Mouse (Mus musculus) inflammation-experienced regulatory T-cells, adult 6 months (primary cell): ENCODE data around the gene Unc119b. TPM values are rescaled to one million over a fixed set of nuclear protein-coding genes. Genes with fewer than 3 reads are reported as not detected.
"Not testable (repeated sequence)": the region's sequence is repeated elsewhere in the genome, so short reads cannot be mapped to it uniquely, and the experiment has no call there.

Experiments
- ATAC-seq: one replicate; pipeline ENCODE4 v1.8.0; 2017
- polyA plus RNA-seq, 3 experiments: library from polyadenylated mRNA; unstranded; fragments of 100-300 nt; shearing (Covaris generic); gene quantifications; one replicate each; pipeline ENCODE4 v1.2.1; 2017

Unc119b gene
- polyA plus RNA-seq, 3 experiments from 2014 or later, result 15.9 to 27.8 (median 21.3) TPM

- no peak for ATAC-seq
These were observed 51.3 kb downstream of the Unc119b start for GRCm38 (mm10) chr5:115083492-115083891.

- no peak for ATAC-seq
These were observed 53.1 kb downstream of the Unc119b start for GRCm38 (mm10) chr5:115081636-115082035.

- ATAC-seq, result no peak
These were observed 58.5 kb downstream of the Unc119b start for GRCm38 (mm10) chr5:115076144-115076901.

GRCm38 (mm10) chr5:115074749-115075148 is 60.0 kb downstream of the Unc119b start:
- ATAC-seq, result no peak

GRCm38 (mm10) chr5:115073306-115073705 is 61.5 kb downstream of the Unc119b start:
- ATAC-seq, result not testable (repeated sequence)

Other genes with a start within 250 kb of the Unc119b start
- gene Oasl2, start 238.0 kb downstream of the Unc119b start, polyA plus RNA-seq, result 10 to 100 TPM in 2 of 3 experiments, 1 to 10 TPM in 1; 8.4 to 15.2 (median 12.1) TPM
- gene Oasl1, start 211.7 kb downstream of the Unc119b start, polyA plus RNA-seq, result 1 to 10 TPM; 1.9 to 3.9 (median 2.6) TPM
- 10 to 100 TPM; 33.3 to 49.6 (median 36.0) TPM for gene 2210016L21Rik, start 192.8 kb downstream of the Unc119b start, polyA plus RNA-seq
- gene Hnf1a, start 163.9 kb downstream of the Unc119b start, polyA plus RNA-seq, result under 1 TPM in 1 of 3 experiments, not detected in 2; 0.17 TPM
- 10 to 100 TPM; 13.6 to 17.2 (median 15.0) TPM for gene Sppl3, start 123.8 kb downstream of the Unc119b start, polyA plus RNA-seq
- gene Gm10401, start 36.7 kb downstream of the Unc119b start, polyA plus RNA-seq, result 10 to 100 TPM; 14.8 to 23.2 (median 18.5) TPM
- gene Acads, start 15.6 kb downstream of the Unc119b start, polyA plus RNA-seq, result 10 to 100 TPM; 11.3 to 20.2 (median 18.8) TPM
- 10 to 100 TPM; 25.5 to 32.7 (median 30.3) TPM for gene Mlec, start 23.2 kb upstream of the Unc119b start, polyA plus RNA-seq
- not detected for gene Cabp1, start 59.4 kb upstream of the Unc119b start, polyA plus RNA-seq
- 100 to 1,000 TPM; 116 to 141 (median 122) TPM for gene Pop5, start 100.9 kb upstream of the Unc119b start, polyA plus RNA-seq
- 10 to 100 TPM; 29.8 to 37.7 (median 35.6) TPM for gene Rnf10, start 137.9 kb upstream of the Unc119b start, polyA plus RNA-seq
- gene Coq5, start 144.7 kb upstream of the Unc119b start, polyA plus RNA-seq, result 10 to 100 TPM; 26.0 to 35.4 (median 31.6) TPM
- gene Dynll1, start 166.0 kb upstream of the Unc119b start, polyA plus RNA-seq, result 100 to 1,000 TPM; 360 to 571 (median 381) TPM
- 10 to 100 TPM; 15.7 to 26.8 (median 26.5) TPM for gene Srsf9, start 192.2 kb upstream of the Unc119b start, polyA plus RNA-seq
- 10 to 100 TPM; 10.7 to 12.5 (median 11.3) TPM for gene Gatc, start 206.2 kb upstream of the Unc119b start, polyA plus RNA-seq
- 10 to 100 TPM; 40.3 to 56.5 (median 51.5) TPM for gene Triap1, start 206.2 kb upstream of the Unc119b start, polyA plus RNA-seq
- 100 to 1,000 TPM; 550 to 644 (median 560) TPM for gene Cox6a1, start 214.0 kb upstream of the Unc119b start, polyA plus RNA-seq